Mouse (Mus musculus): Measurements from ENCODE around the gene Zfp706. TPM values are rescaled to one million over a fixed set of nuclear protein-coding genes. Genes with fewer than 3 reads are reported as not detected.
"Not testable (repeated sequence)": the region's sequence is repeated elsewhere in the genome, so short reads cannot be mapped to it uniquely, and the experiment has no call there.

Gene Zfp706
- polyA plus RNA-seq, 1 experiment from 2014 or later = 433 TPM

GRCm38 (mm10) chr15:37002276-37002675 is 5.3 kb downstream of the Zfp706 start:
- Histone ChIP-seq H3K9ac (ENCODE audit: low read depth, low read length) (no peak overlapping the region), H3K4me3 (ENCODE audit: low read length) (no peak overlapping the region), H3K27ac (ENCODE audit: low read depth, low read length) (no peak overlapping the region), H3K36me3 (ENCODE audit: control insufficient read depth, insufficient read depth, low read length) (peaks cover 35% of the 10 kb centered on the region), H3K27me3 (replicated peaks; ENCODE audit: control insufficient read depth, insufficient read depth, low read length) (no peaks in the 10 kb centered on the region), H3K4me1 (ENCODE audit: control insufficient read depth, insufficient read depth, low read depth, low read length) (peaks cover 16% of the 10 kb centered on the region), H3K9me3 (ENCODE audit: control insufficient read depth, low read length) (0 out of 2 replicates have a peak, but pooled peaks cover 2% of the 10 kb centered on the region), H3K4me2 (ENCODE audit: low read length) (no peak overlapping the region)
- WGBS = 96% methylated on average over 7 of the region's 7 CpGs
- ATAC-seq = no peak

GRCm38 (mm10) chr15:36999602-37000001 is 8.0 kb downstream of the Zfp706 start:
- not testable (repeated sequence) for H3K27ac ChIP-seq (ENCODE audit: low read depth, low read length); H3K4me3 ChIP-seq (ENCODE audit: low read length); H3K4me2 ChIP-seq (ENCODE audit: low read length); H3K4me1 ChIP-seq (ENCODE audit: control insufficient read depth, insufficient read depth, low read depth, low read length); ATAC-seq; H3K9me3 ChIP-seq (ENCODE audit: control insufficient read depth, low read length); H3K27me3 ChIP-seq (replicated peaks; ENCODE audit: control insufficient read depth, insufficient read depth, low read length); H3K9ac ChIP-seq (ENCODE audit: low read depth, low read length)
- 95% methylated on average over 7 of the region's 7 CpGs for WGBS
- peaks cover 37% of the 10 kb centered on the region for H3K36me3 ChIP-seq (ENCODE audit: control insufficient read depth, insufficient read depth, low read length)

GRCm38 (mm10) chr15:36995166-36995565 is 12.4 kb downstream of the Zfp706 start:
- Histone ChIP-seq H3K4me1 (ENCODE audit: control insufficient read depth, insufficient read depth, low read depth, low read length) (peaks cover 2% of the 10 kb centered on the region; the same call in 1 of the 2 replicates), H3K4me2 (ENCODE audit: low read length) (no peak overlapping the region), H3K9ac (ENCODE audit: low read depth, low read length) (no peak overlapping the region), H3K9me3 (ENCODE audit: control insufficient read depth, low read length) (0 out of 2 replicates have a peak, but pooled peaks cover 2% of the 10 kb centered on the region), H3K27me3 (replicated peaks; ENCODE audit: control insufficient read depth, insufficient read depth, low read length) (no peaks in the 10 kb centered on the region), H3K36me3 (ENCODE audit: control insufficient read depth, insufficient read depth, low read length) (peaks cover 21% of the 10 kb centered on the region), H3K27ac (ENCODE audit: low read depth, low read length) (no peak overlapping the region), H3K4me3 (ENCODE audit: low read length) (no peak overlapping the region)
- 95% methylated on average over 4 of the region's 4 CpGs for WGBS
- no peak for ATAC-seq

- H3K9ac ChIP-seq (ENCODE audit: low read depth, low read length) = no peak overlapping the region
- H3K36me3 ChIP-seq (ENCODE audit: control insufficient read depth, insufficient read depth, low read length) = peaks cover 20% of the 10 kb centered on the region
- 68% methylated on average over 1 of the region's 1 CpGs for WGBS
- H3K4me2 ChIP-seq (ENCODE audit: low read length) = no peak overlapping the region
- no peaks in the 10 kb centered on the region for H3K27me3 ChIP-seq (replicated peaks; ENCODE audit: control insufficient read depth, insufficient read depth, low read length)
- H3K9me3 ChIP-seq (ENCODE audit: control insufficient read depth, low read length) = 0 out of 2 replicates have a peak, but pooled peaks cover 2% of the 10 kb centered on the region
- peaks cover 2% of the 10 kb centered on the region; the same call in 1 of the 2 replicates for H3K4me1 ChIP-seq (ENCODE audit: control insufficient read depth, insufficient read depth, low read depth, low read length)
- no peak overlapping the region for H3K4me3 ChIP-seq (ENCODE audit: low read length)
- no peak overlapping the region for H3K27ac ChIP-seq (ENCODE audit: low read depth, low read length)
- ATAC-seq = no peak
Measured at GRCm38 (mm10) chr15:36994665-36995064, 12.9 kb downstream of the Zfp706 start.

- no peak for ATAC-seq
- no peak overlapping the region for H3K4me3 ChIP-seq (ENCODE audit: low read length)
- H3K27me3 ChIP-seq (replicated peaks; ENCODE audit: control insufficient read depth, insufficient read depth, low read length) = no peaks in the 10 kb centered on the region
- H3K4me2 ChIP-seq (ENCODE audit: low read length) = no peak overlapping the region
- no peak overlapping the region for H3K9ac ChIP-seq (ENCODE audit: low read depth, low read length)
- H3K27ac ChIP-seq (ENCODE audit: low read depth, low read length) = no peak overlapping the region
- H3K4me1 ChIP-seq (ENCODE audit: control insufficient read depth, insufficient read depth, low read depth, low read length) = peaks cover 2% of the 10 kb centered on the region; the same call in 1 of the 2 replicates
- H3K36me3 ChIP-seq (ENCODE audit: control insufficient read depth, insufficient read depth, low read length) = peaks cover 15% of the 10 kb centered on the region
- H3K9me3 ChIP-seq (ENCODE audit: control insufficient read depth, low read length) = 0 out of 2 replicates have a peak, but pooled peaks cover 2% of the 10 kb centered on the region
- WGBS = 47% methylated on average over 8 of the region's 8 CpGs
Measured at GRCm38 (mm10) chr15:36993435-36994178, 14.0 kb downstream of the Zfp706 start.

- Histone ChIP-seq H3K9ac (ENCODE audit: low read depth, low read length) (no peak overlapping the region), H3K27ac (ENCODE audit: low read depth, low read length) (no peak overlapping the region), H3K4me3 (ENCODE audit: low read length) (no peak overlapping the region), H3K27me3 (replicated peaks; ENCODE audit: control insufficient read depth, insufficient read depth, low read length) (no peaks in the 10 kb centered on the region), H3K9me3 (ENCODE audit: control insufficient read depth, low read length) (no peaks in the 10 kb centered on the region), H3K36me3 (ENCODE audit: control insufficient read depth, insufficient read depth, low read length) (no peaks in the 10 kb centered on the region; the same call in 1 of the 2 replicates), H3K4me2 (ENCODE audit: low read length) (no peak overlapping the region), H3K4me1 (ENCODE audit: control insufficient read depth, insufficient read depth, low read depth, low read length) (peaks cover 2% of the 10 kb centered on the region; the same call in 1 of the 2 replicates)
- no peak for ATAC-seq
- WGBS = 41% methylated on average over 6 of the region's 6 CpGs
Measured at GRCm38 (mm10) chr15:36991353-36991752, 16.2 kb downstream of the Zfp706 start.

GRCm38 (mm10) chr15:36989922-36990321 is 17.7 kb downstream of the Zfp706 start:
- Histone ChIP-seq H3K27me3 (replicated peaks; ENCODE audit: control insufficient read depth, insufficient read depth, low read length) (no peaks in the 10 kb centered on the region), H3K4me1 (ENCODE audit: control insufficient read depth, insufficient read depth, low read depth, low read length) (peaks cover 2% of the 10 kb centered on the region; the same call in 1 of the 2 replicates), H3K36me3 (ENCODE audit: control insufficient read depth, insufficient read depth, low read length) (no peaks in the 10 kb centered on the region), H3K4me3 (ENCODE audit: low read length) (no peak overlapping the region), H3K9ac (ENCODE audit: low read depth, low read length) (no peak overlapping the region), H3K4me2 (ENCODE audit: low read length) (no peak overlapping the region), H3K27ac (ENCODE audit: low read depth, low read length) (no peak overlapping the region), H3K9me3 (ENCODE audit: control insufficient read depth, low read length) (no peaks in the 10 kb centered on the region)
- no peak for ATAC-seq
- 77% methylated on average over 11 of the region's 11 CpGs for WGBS

- 84% methylated on average over 2 of the region's 2 CpGs for WGBS
- Histone ChIP-seq H3K27me3 (replicated peaks; ENCODE audit: control insufficient read depth, insufficient read depth, low read length) (no peaks in the 10 kb centered on the region), H3K9me3 (ENCODE audit: control insufficient read depth, low read length) (no peaks in the 10 kb centered on the region), H3K4me2 (ENCODE audit: low read length) (no peak overlapping the region), H3K36me3 (ENCODE audit: control insufficient read depth, insufficient read depth, low read length) (no peaks in the 10 kb centered on the region), H3K4me1 (ENCODE audit: control insufficient read depth, insufficient read depth, low read depth, low read length) (peaks cover 2% of the 10 kb centered on the region; the same call in 1 of the 2 replicates), H3K4me3 (ENCODE audit: low read length) (no peak overlapping the region), H3K27ac (ENCODE audit: low read depth, low read length) (no peak overlapping the region), H3K9ac (ENCODE audit: low read depth, low read length) (no peak overlapping the region)
- no peak for ATAC-seq
Measured at GRCm38 (mm10) chr15:36988718-36989115, 18.9 kb downstream of the Zfp706 start.

- Histone ChIP-seq H3K9me3 (ENCODE audit: control insufficient read depth, low read length) (no peaks in the 10 kb centered on the region), H3K4me2 (ENCODE audit: low read length) (no peak overlapping the region), H3K4me3 (ENCODE audit: low read length) (no peak overlapping the region), H3K4me1 (ENCODE audit: control insufficient read depth, insufficient read depth, low read depth, low read length) (peaks cover 2% of the 10 kb centered on the region; the same call in 1 of the 2 replicates), H3K36me3 (ENCODE audit: control insufficient read depth, insufficient read depth, low read length) (no peaks in the 10 kb centered on the region), H3K27ac (ENCODE audit: low read depth, low read length) (no peak overlapping the region), H3K27me3 (replicated peaks; ENCODE audit: control insufficient read depth, insufficient read depth, low read length) (no peaks in the 10 kb centered on the region), H3K9ac (ENCODE audit: low read depth, low read length) (no peak overlapping the region)
- whole genome bisulfite sequencing = 87% methylated on average over 13 of the region's 13 CpGs
- ATAC-seq = no peak
Measured at GRCm38 (mm10) chr15:36987976-36988717, 19.4 kb downstream of the Zfp706 start.

Data from hindbrain, embryonic 16.5 days (tissue).